Mouse (Mus musculus): Measurements from ENCODE around the gene Nckap5. TPM values are rescaled to one million over a fixed set of nuclear protein-coding genes. Genes with fewer than 3 reads are reported as not detected.
A peak's percentile ranks its signal among the peaks of the same experiment; 100 is the strongest.

The Nckap5 gene
- total and polyA plus RNA-seq, 3 experiments = not detected

DNA sequence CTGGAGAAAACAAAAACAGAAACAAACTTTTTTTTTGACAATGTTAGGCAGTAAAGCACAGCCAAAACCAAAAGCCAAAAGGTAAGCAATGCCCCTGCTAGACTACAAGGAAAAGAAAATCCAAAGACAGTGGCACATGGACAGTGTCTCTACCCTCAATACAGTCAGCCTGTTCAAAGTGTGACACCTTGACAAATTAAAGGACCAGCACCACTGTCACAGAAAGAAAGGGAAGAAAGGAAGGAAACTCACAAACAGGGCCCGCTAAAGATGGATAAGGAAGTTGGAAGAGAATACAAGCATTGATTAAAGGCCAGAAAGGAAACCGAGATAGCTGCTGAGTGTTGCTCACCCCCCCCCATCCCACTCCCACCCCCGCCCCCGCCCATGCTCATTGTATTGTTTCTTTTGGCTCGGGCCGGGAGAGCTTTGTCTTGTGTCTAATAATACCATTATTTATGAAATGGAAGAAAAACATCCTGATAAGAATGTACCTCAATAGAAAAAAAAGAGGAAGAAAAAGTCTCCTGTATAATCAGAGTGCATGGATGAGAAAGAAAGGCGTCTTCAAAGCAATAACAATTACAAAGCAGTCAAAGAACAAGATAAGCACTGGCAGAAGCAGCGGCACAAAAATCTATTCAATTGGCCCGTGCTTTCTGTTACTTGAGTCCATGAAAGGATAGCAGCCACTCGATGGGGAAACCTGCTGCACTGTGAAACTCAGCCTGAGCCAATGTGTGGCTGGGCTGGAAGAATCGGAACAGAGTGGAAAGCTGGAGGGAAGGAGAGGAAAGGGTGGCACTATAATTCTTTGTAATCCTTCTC lies 368.9 kb downstream of the Nckap5 start:
- Histone ChIP-seq H3K27ac (ENCODE audit: control insufficient read depth, low read depth, low read length) (no peak overlapping the region), H3K27me3 (ENCODE audit: control insufficient read depth in 1 of 2, insufficient read depth in 2 of 2, low read length in 2 of 2) (no peaks in the 10 kb centered on the region), H3K9me3 (replicated peaks; ENCODE audit: insufficient read depth, low read length) (no peaks in the 10 kb centered on the region), H3K4me1 (ENCODE audit: control insufficient read depth in 1 of 2, insufficient read depth in 2 of 2, low read length in 2 of 2) (no peaks in the 10 kb centered on the region), H3K36me3 (ENCODE audit: control insufficient read depth in 1 of 2, insufficient read depth in 2 of 2, low read length in 2 of 2) (no peaks in the 10 kb centered on the region), H3K4me3 (ENCODE audit: control insufficient read depth in 1 of 2, insufficient read depth in 1 of 2, low read depth in 2 of 2, low read length in 2 of 2) (no peak overlapping the region), H3K79me2 (ENCODE audit: control insufficient read depth, insufficient read depth, low read length, poor library complexity) (no peaks in the 10 kb centered on the region), H3K9ac (ENCODE audit: control insufficient read depth, low read depth, low read length, poor library complexity, severe bottlenecking) (no peak overlapping the region)
- DNase-seq (ENCODE audit: low read depth, low spot score) = peak; percentile 7
- TF ChIP-seq BHLHE40 (IDR thresholded peaks at IDR 0.05; ENCODE audit: borderline replicate concordance, low read depth, low read length) = no peak
- TF ChIP-seq POLR2AphosphoS2 (IDR thresholded peaks at IDR 0.05; ENCODE audit: low read length) = no peak
- no peak for TF ChIP-seq TCF12 (IDR thresholded peaks at IDR 0.05; ENCODE audit: low read depth, low read length)
- no peak for TF ChIP-seq MYB (IDR thresholded peaks at IDR 0.05; ENCODE audit: low read depth, low read length)
- TF ChIP-seq NELFE (IDR thresholded peaks at IDR 0.05; ENCODE audit: low read depth, low read length) = no peak
- TF ChIP-seq USF2 (IDR thresholded peaks at IDR 0.05; ENCODE audit: borderline replicate concordance in 1 of 2, insufficient read depth in 1 of 2, low read depth in 1 of 2, low read length in 2 of 2) = no peak
- TF ChIP-seq JUND (IDR thresholded peaks at IDR 0.05; ENCODE audit: low read depth, low read length) = no peak
- TF ChIP-seq POLR2AphosphoS5 (IDR thresholded peaks at IDR 0.05; ENCODE audit: borderline replicate concordance, low read depth, low read length) = no peak
- no peak for TF ChIP-seq CTCF (IDR thresholded peaks at IDR 0.05 in 2 of 3, conservative IDR thresholded peaks at IDR 0.05 in 1 of 3; ENCODE audit: control insufficient read depth in 1 of 3, insufficient read depth in 1 of 3, low read depth in 2 of 3, low read length in 3 of 3, poor library complexity in 1 of 3, severe bottlenecking in 1 of 3)
- TF ChIP-seq RCOR1 (IDR thresholded peaks at IDR 0.05; ENCODE audit: low read depth, low read length) = no peak
- no peak for TF ChIP-seq ZMIZ1 (IDR thresholded peaks at IDR 0.05; ENCODE audit: low read depth, low read length)
- TF ChIP-seq KAT2A (conservative IDR thresholded peaks at IDR 0.05; ENCODE audit: low read depth, low read length) = no peak
- no peak for TF ChIP-seq CHD2 (IDR thresholded peaks at IDR 0.05; ENCODE audit: low read length)

GRCm38 (mm10) chr1:126457739-126458138 lies 372.9 kb downstream of the Nckap5 start:
- H3K4me1 ChIP-seq (ENCODE audit: control insufficient read depth in 1 of 2, insufficient read depth in 2 of 2, low read length in 2 of 2) = no peaks in the 10 kb centered on the region
- H3K27me3 ChIP-seq (ENCODE audit: control insufficient read depth in 1 of 2, insufficient read depth in 2 of 2, low read length in 2 of 2) = no peaks in the 10 kb centered on the region
- H3K36me3 ChIP-seq (ENCODE audit: control insufficient read depth in 1 of 2, insufficient read depth in 2 of 2, low read length in 2 of 2) = no peaks in the 10 kb centered on the region
- no peak overlapping the region for H3K27ac ChIP-seq (ENCODE audit: control insufficient read depth, low read depth, low read length)
- H3K9me3 ChIP-seq (replicated peaks; ENCODE audit: insufficient read depth, low read length) = no peaks in the 10 kb centered on the region
- TF ChIP-seq RAD21 (IDR thresholded peaks at IDR 0.05; ENCODE audit: low read depth, low read length) (no peak), CHD2 (IDR thresholded peaks at IDR 0.05; ENCODE audit: low read length) (no peak), POLR2AphosphoS2 (IDR thresholded peaks at IDR 0.05; ENCODE audit: low read length) (no peak), MAX (IDR thresholded peaks at IDR 0.05; ENCODE audit: low read length) (no peak), CTCF (IDR thresholded peaks at IDR 0.05 in 2 of 3, conservative IDR thresholded peaks at IDR 0.05 in 1 of 3; ENCODE audit: control insufficient read depth in 1 of 3, insufficient read depth in 1 of 3, low read depth in 2 of 3, low read length in 3 of 3, poor library complexity in 1 of 3, severe bottlenecking in 1 of 3) (no peak), JUND (IDR thresholded peaks at IDR 0.05; ENCODE audit: low read depth, low read length) (no peak), RCOR1 (IDR thresholded peaks at IDR 0.05; ENCODE audit: low read depth, low read length) (no peak), EP300 (IDR thresholded peaks at IDR 0.05; ENCODE audit: low read depth in 1 of 2, low read length in 2 of 2) (no peak), USF1 (IDR thresholded peaks at IDR 0.05; ENCODE audit: low read depth, low read length) (no peak)
- H3K9ac ChIP-seq (ENCODE audit: control insufficient read depth, low read depth, low read length, poor library complexity, severe bottlenecking) = no peak overlapping the region
- no peak overlapping the region for H3K4me3 ChIP-seq (ENCODE audit: control insufficient read depth in 1 of 2, insufficient read depth in 1 of 2, low read depth in 2 of 2, low read length in 2 of 2)
- no peak for DNase-seq (ENCODE audit: low read depth, low spot score)
- no peaks in the 10 kb centered on the region for H3K79me2 ChIP-seq (ENCODE audit: control insufficient read depth, insufficient read depth, low read length, poor library complexity)

All from MEL (cell line).